Mouse (Mus musculus) cerebellum, adult 2 months (tissue): ENCODE results near the gene Akap2. TPM values are rescaled to one million over a fixed set of nuclear protein-coding genes. Genes with fewer than 3 reads are reported as not detected.
A peak's percentile ranks its signal among the peaks of the same experiment; 100 is the strongest.

Experiments used
- DNase-seq, 2 experiments: peaks; one replicate each; pipeline ENCODE4 v3.0.0; 2021
- H3K27ac ChIP-seq: fragments of 200-500 bp; 2 replicates; pipeline ENCODE4 v1.5.1; 2012; ENCODE audit warnings: low read length, control low read depth, inconsistent platforms; ENCODE audit not compliant: insufficient read depth
- H3K27me3 ChIP-seq: fragments of 200-500 bp; 2 replicates; pipeline ENCODE4 v1.6.1; 2012; ENCODE audit warnings: inconsistent platforms, mild to moderate bottlenecking, low read length, moderate library complexity; ENCODE audit not compliant: control insufficient read depth, insufficient read depth
- H3K4me1 ChIP-seq: fragments of 200-500 bp; 2 replicates; pipeline ENCODE4 v1.6.1; 2011; ENCODE audit warnings: low read length; ENCODE audit not compliant: control insufficient read depth, insufficient read depth
- H3K4me3 ChIP-seq: fragments of 200-500 bp; replicated peaks from 2 replicates; pipeline ENCODE3; 2011; ENCODE audit warnings: mild to moderate bottlenecking, low read depth, low read length, control low read depth; ENCODE audit not compliant: insufficient read depth
- CTCF ChIP-seq: fragments of 200-500 bp; IDR thresholded peaks from 2 replicates; pipeline ENCODE4 v1.5.1; 2011; ENCODE audit warnings: low read depth, mild to moderate bottlenecking, control low read depth, low read length, moderate library complexity, borderline replicate concordance; ENCODE audit not compliant: insufficient read depth
- POLR2A ChIP-seq: fragments of 200-500 bp; IDR thresholded peaks from 2 replicates; pipeline ENCODE4 v1.6.1; 2011; ENCODE audit warnings: low read length, control low read depth, borderline replicate concordance; ENCODE audit not compliant: insufficient read depth
- WGBS: fragments of 180-500 bp; shearing (Covaris S2); methylation state at CpG from one replicate; pipeline ENCODE4 v1.1.7; 2018; 5-methylcytosine and 5-hydroxymethylcytosine counted together
- polyA plus RNA-seq: library from polyadenylated mRNA; depleted of rRNA; stranded (reverse); fragments of >200 nt; gene quantifications from 2 replicates; pipeline ENCODE4 v1.2.3, GENCODE M21; 2012

The Akap2 gene
- polyA plus RNA-seq, 1 experiment: 33.6 TPM

DNA sequence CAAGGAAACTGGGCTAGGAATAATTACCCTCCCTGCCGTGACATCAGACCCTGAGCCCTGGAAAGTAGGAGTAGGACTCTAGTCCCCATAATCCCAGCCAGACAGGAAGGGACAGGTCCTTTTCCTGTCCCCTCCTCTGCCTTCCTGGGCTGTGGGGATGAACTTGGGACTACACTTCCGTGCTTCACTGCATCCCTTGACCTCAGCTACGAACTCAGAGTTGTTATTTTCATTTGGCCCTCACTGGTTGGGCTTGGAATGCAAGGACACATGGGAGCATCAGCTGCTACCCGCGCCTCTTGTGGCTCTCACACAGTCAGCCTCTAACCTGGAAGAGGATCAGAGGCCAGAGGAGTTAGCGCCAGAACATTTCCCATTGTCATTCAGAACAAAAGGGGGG, 27.5 kb upstream of the Akap2 start:
- no peak for DNase-seq
- no peak overlapping the region for H3K4me3 ChIP-seq
- no peaks in the 10 kb centered on the region for H3K4me1 ChIP-seq
- no peak overlapping the region for H3K27ac ChIP-seq
- 72% methylated on average over 6 of the region's 6 CpGs for WGBS
- H3K27me3 ChIP-seq: no peaks in the 10 kb centered on the region
- TF ChIP-seq CTCF: no peak
- no peak for TF ChIP-seq POLR2A

DNA sequence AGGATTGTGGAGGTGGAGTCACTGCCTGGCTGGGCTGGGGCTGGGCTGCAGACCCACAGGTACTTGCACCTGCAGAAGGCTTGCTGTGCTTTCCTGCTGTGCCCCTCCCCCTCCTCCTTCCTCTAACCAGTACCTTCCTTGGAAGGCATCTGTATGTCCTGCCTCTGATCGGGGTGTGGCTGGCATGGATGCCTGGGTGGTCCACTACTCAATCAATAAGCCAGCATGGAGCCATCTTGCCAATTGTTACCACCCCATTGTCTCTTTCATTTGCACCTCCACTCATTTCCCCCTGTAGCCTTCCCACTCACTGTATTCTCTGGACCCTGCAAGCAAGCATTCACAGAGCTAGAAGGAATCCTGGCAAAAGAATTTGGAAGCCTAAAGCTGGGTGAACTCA, 26.7 kb upstream of the Akap2 start:
- no peak overlapping the region for H3K4me3 ChIP-seq
- 53% methylated on average over 1 of the region's 1 CpGs for WGBS
- DNase-seq: no peak

DNA sequence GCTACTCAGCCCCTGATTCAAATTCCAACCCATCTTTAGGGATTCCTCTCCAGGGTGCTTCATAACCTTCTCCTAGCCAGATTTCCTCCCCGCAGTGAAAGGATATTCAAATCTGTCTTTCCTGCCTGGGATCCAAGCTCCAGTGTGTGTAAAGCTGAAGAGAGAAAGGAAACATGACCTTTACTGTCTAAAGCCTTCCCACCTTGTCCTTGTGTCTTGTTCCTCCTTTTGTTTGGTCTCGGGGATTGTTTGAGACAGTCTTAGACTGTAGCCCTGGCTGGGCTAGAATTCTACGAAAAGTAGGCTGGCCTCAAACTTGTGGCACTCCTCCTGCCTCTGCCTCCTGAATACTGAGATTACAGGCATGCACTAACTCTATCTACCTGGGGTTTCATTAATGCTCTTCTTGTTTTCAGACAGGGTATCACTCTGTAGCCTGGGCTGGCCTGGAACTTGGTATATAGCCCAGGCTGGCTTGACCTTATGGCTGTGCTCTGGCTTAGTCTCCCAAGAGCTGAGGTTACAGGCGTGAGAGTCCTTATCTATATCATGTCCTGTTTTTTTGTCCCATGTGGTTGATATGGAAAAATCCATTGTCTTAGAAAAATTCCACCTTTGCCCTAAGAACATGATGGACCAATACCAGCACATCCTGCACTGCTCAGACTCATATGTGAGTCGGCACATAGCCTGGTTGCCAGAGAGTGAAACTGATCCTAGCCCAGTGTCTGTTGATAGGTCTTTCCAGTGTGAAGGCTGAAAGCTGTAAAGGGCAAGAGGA, 22.9 kb upstream of the Akap2 start:
- H3K4me1 ChIP-seq: no peaks in the 10 kb centered on the region
- WGBS: 86% methylated on average over 5 of the region's 5 CpGs
- no peak for DNase-seq
- H3K4me3 ChIP-seq: no peak overlapping the region
- no peaks in the 10 kb centered on the region for H3K27me3 ChIP-seq
- H3K27ac ChIP-seq: no peak overlapping the region
- TF ChIP-seq CTCF (no peak), POLR2A (no peak)

More for the DNA sequence above, 26.7 kb upstream of the Akap2 start:
- Histone ChIP-seq H3K27me3 (no peaks in the 10 kb centered on the region), H3K4me1 (no peaks in the 10 kb centered on the region), H3K27ac (no peak overlapping the region)
- TF ChIP-seq CTCF (no peak), POLR2A (no peak)

DNA sequence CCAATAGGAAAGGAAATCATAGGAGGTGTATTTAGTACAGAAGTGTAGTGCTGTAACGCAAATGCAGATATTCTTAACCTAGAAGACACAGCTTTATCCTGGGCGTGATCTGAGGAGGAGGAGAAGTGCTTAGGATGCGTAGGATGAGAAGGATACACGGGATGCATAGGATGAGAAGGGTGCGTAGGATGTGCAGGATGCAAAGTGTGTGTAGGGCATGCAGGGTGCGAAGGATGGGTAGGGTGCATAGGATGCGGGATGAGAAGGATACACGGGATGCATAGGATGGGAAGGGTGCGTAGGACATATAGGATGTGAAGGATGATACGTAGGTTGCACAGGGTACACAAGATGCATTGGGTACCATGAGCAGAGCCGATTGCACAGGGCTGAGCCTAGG, 20.5 kb upstream of the Akap2 start:
- no peaks in the 10 kb centered on the region for H3K27me3 ChIP-seq
- TF ChIP-seq CTCF (no peak), POLR2A (no peak)
- no peaks in the 10 kb centered on the region; the same call in 1 of the 2 replicates for H3K4me1 ChIP-seq
- 98% methylated on average over 11 of the region's 11 CpGs for WGBS
- no peak overlapping the region for H3K4me3 ChIP-seq
- no peak for DNase-seq
- H3K27ac ChIP-seq: no peak overlapping the region

DNA sequence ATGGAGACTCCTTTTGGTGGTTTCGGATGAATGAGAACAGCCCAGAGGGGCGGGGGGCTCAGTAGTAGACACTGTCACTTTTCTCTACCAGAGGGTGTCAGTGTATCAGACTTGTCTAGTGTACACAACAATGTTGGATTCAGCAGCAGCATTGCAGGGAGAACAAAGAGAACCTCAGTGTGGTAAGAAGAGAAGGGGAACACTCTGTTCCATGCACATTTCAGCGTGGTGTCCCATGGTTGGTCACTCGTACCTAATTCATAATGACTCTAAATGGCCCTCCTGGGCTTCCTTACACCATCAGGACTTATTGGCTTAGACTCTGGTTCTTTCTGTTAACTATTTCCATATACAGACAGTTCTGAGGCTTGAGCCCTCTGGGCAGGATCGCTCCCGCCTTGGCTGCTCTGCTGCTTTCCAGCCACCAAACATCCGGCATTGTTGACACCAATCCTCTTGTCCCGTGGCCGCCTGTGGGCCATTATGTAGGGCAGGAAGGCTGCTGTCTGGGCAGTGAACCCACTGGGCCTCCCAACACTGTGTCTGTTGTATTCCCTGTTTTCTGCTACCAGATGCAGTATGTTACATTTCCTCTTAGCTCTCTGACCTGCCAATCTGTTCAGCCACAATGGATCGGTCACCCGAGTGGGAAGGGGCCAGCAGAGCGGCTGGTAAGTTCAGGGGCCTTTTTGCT, 19.4 kb upstream of the Akap2 start:
- no peak overlapping the region; the same call in 1 of the 2 replicates for H3K27ac ChIP-seq
- TF ChIP-seq CTCF: no peak
- no peak for TF ChIP-seq POLR2A
- no peak for DNase-seq
- no peak overlapping the region for H3K4me3 ChIP-seq
- no peaks in the 10 kb centered on the region for H3K27me3 ChIP-seq
- 63% methylated on average over 12 of the region's 12 CpGs for WGBS
- no peaks in the 10 kb centered on the region; the same call in 1 of the 2 replicates for H3K4me1 ChIP-seq

DNA sequence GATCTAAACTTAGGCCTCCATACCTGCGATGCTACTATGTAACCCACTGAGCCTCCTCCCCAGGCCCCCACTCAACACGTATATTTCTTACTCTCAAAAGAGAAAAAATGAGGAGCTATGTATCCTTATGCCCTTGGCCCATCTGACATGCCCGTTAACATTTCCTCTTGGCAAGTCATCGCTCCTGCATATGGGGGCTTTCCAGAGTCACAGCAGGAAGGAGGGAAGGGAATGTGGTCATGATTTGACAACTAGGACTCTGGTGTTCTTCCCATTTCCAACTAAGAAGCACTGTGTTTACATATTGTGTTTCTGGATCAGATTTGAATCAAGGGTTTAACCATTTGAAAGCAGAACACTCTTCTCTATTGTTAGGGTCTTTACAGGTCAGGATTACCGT, 15.9 kb upstream of the Akap2 start:
- WGBS: 35% methylated on average over 5 of the region's 5 CpGs
- Histone ChIP-seq H3K4me3 (no peak overlapping the region), H3K27ac (no peak overlapping the region), H3K27me3 (no peaks in the 10 kb centered on the region), H3K4me1 (no peaks in the 10 kb centered on the region; the same call in 1 of the 2 replicates)
- no peak for TF ChIP-seq CTCF
- TF ChIP-seq POLR2A: no peak
- peak in 1 of 2 experiments; percentile 27 for DNase-seq

DNA sequence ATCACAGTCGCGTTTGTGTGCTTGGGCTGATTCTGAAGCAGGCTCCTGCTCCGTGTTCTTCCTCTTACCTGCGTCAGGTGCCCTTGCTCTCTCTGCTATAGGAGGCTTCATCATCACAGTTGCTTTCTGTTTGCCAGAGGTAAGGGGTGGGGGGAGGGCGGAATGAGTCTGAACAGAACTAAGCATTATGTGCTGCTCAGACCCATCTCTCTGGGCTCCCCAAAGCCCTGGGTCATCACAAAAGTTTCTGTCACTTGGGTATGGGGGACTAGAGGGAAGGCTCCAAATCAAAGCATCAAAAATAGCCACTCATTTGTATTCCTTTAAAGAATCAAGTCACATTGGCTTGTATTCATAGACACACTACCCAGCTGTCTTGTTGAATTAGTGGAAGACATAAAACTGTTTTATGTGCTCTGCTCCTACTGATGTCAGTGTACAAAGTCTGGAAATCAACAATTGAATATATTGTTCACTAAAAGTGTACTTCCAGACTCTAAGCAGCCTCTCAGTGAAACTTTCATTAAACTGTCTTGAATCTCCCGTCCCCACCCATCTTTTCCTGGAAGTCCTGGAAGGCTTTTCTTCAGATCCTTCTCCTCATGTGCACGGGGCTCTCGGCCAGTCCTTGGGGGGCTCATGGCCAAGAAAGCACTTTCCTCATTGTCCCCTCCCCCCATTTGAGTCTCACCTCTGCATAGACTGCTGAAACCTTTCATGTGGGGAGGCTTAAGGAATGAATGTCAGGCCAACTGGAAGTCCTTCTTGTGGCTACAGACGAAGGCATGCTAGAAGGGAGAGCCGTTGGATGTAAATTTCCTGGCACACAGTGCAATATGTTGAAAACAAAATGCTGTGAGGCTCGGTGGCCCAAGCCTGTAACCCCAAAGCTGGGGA, 13.6 kb upstream of the Akap2 start:
- Histone ChIP-seq H3K27me3 (no peaks in the 10 kb centered on the region), H3K4me3 (no peak overlapping the region), H3K27ac (no peak overlapping the region), H3K4me1 (no peaks in the 10 kb centered on the region; the same call in 1 of the 2 replicates)
- no peak for DNase-seq
- WGBS: 67% methylated on average over 11 of the region's 11 CpGs
- TF ChIP-seq POLR2A: no peak
- TF ChIP-seq CTCF: no peak
